Mouse (Mus musculus) testis, adult 2 months (tissue): ENCODE data around the gene Hoxb9. TPM values are rescaled to one million over a fixed set of nuclear protein-coding genes. Genes with fewer than 3 reads are reported as not detected.

ENCODE experiments used
- H3K27ac ChIP-seq: fragments of 200-500 bp; 2 replicates; pipeline ENCODE4 v1.5.1; 2012; ENCODE audit warnings: low read depth, low read length; ENCODE audit not compliant: control insufficient read depth, insufficient read depth
- H3K27me3 ChIP-seq: fragments of 200-500 bp; 2 replicates; pipeline ENCODE4 v1.6.1; 2012; ENCODE audit warnings: mild to moderate bottlenecking, low read length, moderate library complexity; ENCODE audit not compliant: control insufficient read depth, insufficient read depth
- H3K36me3 ChIP-seq: fragments of 200-500 bp; 2 replicates; pipeline ENCODE4 v1.6.1; 2012; ENCODE audit warnings: mild to moderate bottlenecking, low read length; ENCODE audit not compliant: control insufficient read depth, insufficient read depth
- H3K4me1 ChIP-seq: fragments of 200-500 bp; 2 replicates; pipeline ENCODE4 v1.6.1; 2012; ENCODE audit warnings: low read length; ENCODE audit not compliant: control insufficient read depth, insufficient read depth
- H3K4me3 ChIP-seq: fragments of 200-500 bp; 2 replicates; pipeline ENCODE4 v1.5.1; 2012; ENCODE audit warnings: low read depth, mild to moderate bottlenecking, low read length, moderate library complexity, mixed read lengths; ENCODE audit not compliant: control insufficient read depth
- CTCF ChIP-seq: fragments of 200-500 bp; IDR thresholded peaks from 2 replicates; pipeline ENCODE4 v1.5.1; 2012; ENCODE audit warnings: low read depth, mild to moderate bottlenecking, inconsistent platforms, low read length, moderate library complexity; ENCODE audit not compliant: control insufficient read depth, insufficient read depth, insufficient replicate concordance
- POLR2A ChIP-seq: fragments of 200-500 bp; IDR thresholded peaks from 2 replicates; pipeline ENCODE4 v1.6.1; 2012; ENCODE audit warnings: low read depth, mild to moderate bottlenecking, inconsistent platforms, low read length, moderate library complexity; ENCODE audit not compliant: control insufficient read depth
- polyA plus RNA-seq: library from polyadenylated mRNA; depleted of rRNA; stranded (reverse); fragments of >200 nt; gene quantifications from 2 replicates; pipeline ENCODE4 v1.2.3, GENCODE M21; 2012

Gene Hoxb9
- polyA plus RNA-seq, 1 experiment = 0.36 TPM

- TF ChIP-seq POLR2A = no peak
- no peak for TF ChIP-seq CTCF
- Histone ChIP-seq H3K36me3 (no peaks in the 10 kb centered on the region), H3K4me1 (peaks cover 3% of the 10 kb centered on the region), H3K27ac (no peak overlapping the region), H3K4me3 (no peak overlapping the region), H3K27me3 (peaks cover 13% of the 10 kb centered on the region)
Measured at GRCm38 (mm10) chr11:96277151-96278044, 6.1 kb downstream of the Hoxb9 start.

- Histone ChIP-seq H3K4me3 (no peak overlapping the region), H3K27ac (no peak overlapping the region), H3K4me1 (peaks cover 5% of the 10 kb centered on the region), H3K36me3 (no peaks in the 10 kb centered on the region), H3K27me3 (peaks cover 17% of the 10 kb centered on the region)
- TF ChIP-seq POLR2A = no peak
- no peak for TF ChIP-seq CTCF
Measured at GRCm38 (mm10) chr11:96278324-96278723, 7.1 kb downstream of the Hoxb9 start.

- H3K27ac ChIP-seq = no peak overlapping the region
- no peak overlapping the region for H3K4me3 ChIP-seq
- H3K27me3 ChIP-seq = peaks cover 17% of the 10 kb centered on the region
- H3K4me1 ChIP-seq = peaks cover 5% of the 10 kb centered on the region
- TF ChIP-seq CTCF (peak; percentile 70; the same call in 1 of the 2 replicates), POLR2A (no peak)
- no peaks in the 10 kb centered on the region for H3K36me3 ChIP-seq
Measured at GRCm38 (mm10) chr11:96278773-96279172, 7.5 kb downstream of the Hoxb9 start.

- Histone ChIP-seq H3K4me1 (peaks cover 7% of the 10 kb centered on the region), H3K36me3 (no peaks in the 10 kb centered on the region), H3K27ac (no peak overlapping the region), H3K4me3 (no peak overlapping the region), H3K27me3 (peaks cover 24% of the 10 kb centered on the region)
- TF ChIP-seq POLR2A (no peak), CTCF (no peak)
Measured at GRCm38 (mm10) chr11:96279421-96280233, 8.4 kb downstream of the Hoxb9 start.

- H3K36me3 ChIP-seq = no peaks in the 10 kb centered on the region
- peaks cover 24% of the 10 kb centered on the region for H3K27me3 ChIP-seq
- no peak overlapping the region for H3K4me3 ChIP-seq
- H3K27ac ChIP-seq = no peak overlapping the region
- peaks cover 8% of the 10 kb centered on the region for H3K4me1 ChIP-seq
- TF ChIP-seq POLR2A (no peak), CTCF (no peak)
Measured at GRCm38 (mm10) chr11:96280399-96281378, 9.4 kb downstream of the Hoxb9 start.

- Histone ChIP-seq H3K27me3 (peaks cover 24% of the 10 kb centered on the region), H3K27ac (no peak overlapping the region), H3K4me3 (no peak overlapping the region), H3K36me3 (no peaks in the 10 kb centered on the region), H3K4me1 (peaks cover 9% of the 10 kb centered on the region)
- TF ChIP-seq CTCF (no peak), POLR2A (no peak)
Measured at GRCm38 (mm10) chr11:96281396-96281795, 10.1 kb downstream of the Hoxb9 start.
